In the genomic region with DNA sequence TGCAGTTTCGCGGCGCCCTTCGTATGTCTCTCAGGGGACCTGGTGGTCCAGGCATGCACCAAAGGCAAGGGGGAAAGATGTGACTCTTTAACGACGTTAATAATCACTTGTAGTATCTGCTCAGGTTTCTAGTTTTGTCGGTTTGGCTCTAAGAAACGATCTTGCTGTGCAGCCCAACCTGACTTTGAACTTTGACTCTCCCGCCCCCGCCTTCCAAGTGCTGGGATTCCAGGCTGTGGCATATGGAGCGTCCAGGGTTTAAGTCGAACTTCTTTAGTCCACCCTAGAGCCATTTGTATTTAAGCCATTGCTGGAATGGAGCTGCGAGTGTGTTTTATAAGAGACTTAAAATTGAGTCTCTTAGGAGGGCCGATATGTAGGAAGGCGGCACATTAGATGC, we compare ENCODE assay signal across 8 mouse cellular contexts. TPM values are rescaled to one million over a fixed set of nuclear protein-coding genes. Genes with fewer than 3 reads are reported as not detected.
A peak's percentile ranks its signal among the peaks of the same experiment; 100 is the strongest.
DNase-seq lines count a peak whose midpoint lies in the region; ATAC-seq and TF ChIP-seq lines count a peak whose summit lies in the region.

No protein-coding gene starts in this region.

- H3K4me3 ChIP-seq in lung, adult 2 months (replicated peaks; ENCODE audit: extremely low read depth, low read depth, low read length): peak overlapping the region; percentile 98
- peak overlapping the region; percentile 86 for H3K4me3 ChIP-seq in forebrain, embryonic 10.5 days
- peak overlapping the region; percentile 94 for H3K4me3 ChIP-seq in midbrain, embryonic 16.5 days (ENCODE audit: low read depth, low read length)

- DNase-seq in lung, adult 2 months: no peak
- DNase-seq in lung, postnatal 4 days: no peak
- DNase-seq in forebrain, embryonic 10.5 days (ENCODE audit: extremely low spot score, low spot score): no peak
- peak; percentile 66 for DNase-seq in kidney, postnatal 14 days
- no peak for DNase-seq in retina, postnatal 1 day
- no peak for DNase-seq in cerebellum, adult 11-12 months
- no peak for DNase-seq in ovary, postnatal 10 days (ENCODE audit: low spot score)

- TF ChIP-seq CTCF in lung, adult 2 months (IDR thresholded peaks at IDR 0.05; ENCODE audit: insufficient read depth, low read length): no peak

- 11% methylated on average over 15 of the region's 15 CpGs for WGBS in lung, adult 2 months
- whole genome bisulfite sequencing in forebrain, embryonic 10.5 days: 18% methylated on average over 15 of the region's 15 CpGs
- WGBS in midbrain, embryonic 16.5 days: 14% methylated on average over 15 of the region's 15 CpGs

- no peaks in the 10 kb centered on the region for H3K4me1 ChIP-seq in lung, adult 2 months (ENCODE audit: control insufficient read depth, insufficient read depth, low read length)
- H3K4me1 ChIP-seq in forebrain, embryonic 10.5 days: peaks cover 24% of the 10 kb centered on the region
- H3K4me1 ChIP-seq in midbrain, embryonic 16.5 days (ENCODE audit: control insufficient read depth, insufficient read depth, low read length): peaks cover 17% of the 10 kb centered on the region

- peaks cover 27% of the 10 kb centered on the region for H3K36me3 ChIP-seq in forebrain, embryonic 10.5 days (replicated peaks)
- H3K36me3 ChIP-seq in midbrain, embryonic 16.5 days (ENCODE audit: control insufficient read depth, insufficient read depth, low read length): no peaks in the 10 kb centered on the region

- H3K27ac ChIP-seq in forebrain, embryonic 10.5 days: peak overlapping the region; percentile 97
- peak overlapping the region; percentile 99 for H3K27ac ChIP-seq in midbrain, embryonic 16.5 days (ENCODE audit: low read length)

- no peaks in the 10 kb centered on the region for H3K27me3 ChIP-seq in forebrain, embryonic 10.5 days (ENCODE audit: poor library complexity, severe bottlenecking)
- H3K27me3 ChIP-seq in midbrain, embryonic 16.5 days (ENCODE audit: control insufficient read depth, insufficient read depth, low read depth, low read length): no peaks in the 10 kb centered on the region

- no peak for TF ChIP-seq POLR2A in lung, adult 2 months (IDR thresholded peaks at IDR 0.05; ENCODE audit: borderline replicate concordance, extremely low read depth, low read depth, low read length)

- peak overlapping the region; percentile 88 for H3K9ac ChIP-seq in midbrain, embryonic 16.5 days (ENCODE audit: low read depth, low read length)

- peaks cover 19% of the 10 kb centered on the region for H3K9me3 ChIP-seq in forebrain, embryonic 10.5 days
- 0 out of 2 replicates have a peak, but pooled peaks cover 2% of the 10 kb centered on the region for H3K9me3 ChIP-seq in midbrain, embryonic 16.5 days (replicated peaks; ENCODE audit: control insufficient read depth, low read length, poor library complexity, severe bottlenecking)

- H3K4me2 ChIP-seq in midbrain, embryonic 16.5 days (ENCODE audit: low read length): peak overlapping the region; percentile 70

- no peak; the same call in 1 of the 2 replicates for ATAC-seq in midbrain, embryonic 16.5 days

RNA-seq across cellular contexts. Expression of a gene that starts 0.4 kb away (rescaled TPM):
- polyA plus RNA-seq in lung, adult 2 months (2012; rRNA removed): 15.1 and 15.7 TPM in 2 replicates
- 15.5 and 16.6 TPM in 2 replicates for polyA plus RNA-seq in forebrain, embryonic 10.5 days (2016; fragmentation: Nextera tagmentation; extraction: Ambion mirVana)
- polyA plus RNA-seq in midbrain, embryonic 16.5 days (2015; fragmentation: Nextera tagmentation; extraction: Ambion mirVana): 15.6 and 16.1 TPM in 2 replicates

RNA-seq across cellular contexts. Expression of a gene that starts 1.2 kb away (rescaled TPM):
- polyA plus RNA-seq in lung, adult 2 months (2012; rRNA removed): 54.5 and 69.7 TPM in 2 replicates
- 28.5 TPM in 2 replicates for polyA plus RNA-seq in forebrain, embryonic 10.5 days (2016; fragmentation: Nextera tagmentation; extraction: Ambion mirVana)
- 25.1 and 31.5 TPM in 2 replicates for polyA plus RNA-seq in midbrain, embryonic 16.5 days (2015; fragmentation: Nextera tagmentation; extraction: Ambion mirVana)

RNA-seq across cellular contexts. Expression of a gene that starts 45.8 kb away (rescaled TPM):
- polyA plus RNA-seq in lung, adult 2 months (2012; rRNA removed): 4.8 and 7.8 TPM in 2 replicates
- 0.29 and 0.31 TPM in 2 replicates for polyA plus RNA-seq in forebrain, embryonic 10.5 days (2016; fragmentation: Nextera tagmentation; extraction: Ambion mirVana)
- 8.5 and 10.8 TPM in 2 replicates for polyA plus RNA-seq in midbrain, embryonic 16.5 days (2015; fragmentation: Nextera tagmentation; extraction: Ambion mirVana)

RNA-seq across cellular contexts. Expression of a gene that starts 51.4 kb away (rescaled TPM):
- not detected in 2 replicates for polyA plus RNA-seq in lung, adult 2 months (2012; rRNA removed)
- 1.7 and 2.0 TPM in 2 replicates for polyA plus RNA-seq in forebrain, embryonic 10.5 days (2016; fragmentation: Nextera tagmentation; extraction: Ambion mirVana)
- 2.2 and 2.6 TPM in 2 replicates for polyA plus RNA-seq in midbrain, embryonic 16.5 days (2015; fragmentation: Nextera tagmentation; extraction: Ambion mirVana)

RNA-seq across cellular contexts. Expression of a gene that starts 52.1 kb away (rescaled TPM):
- polyA plus RNA-seq in lung, adult 2 months (2012; rRNA removed): 4.4 and 5.9 TPM in 2 replicates
- 3.5 and 3.7 TPM in 2 replicates for polyA plus RNA-seq in forebrain, embryonic 10.5 days (2016; fragmentation: Nextera tagmentation; extraction: Ambion mirVana)
- 5.2 and 6.0 TPM in 2 replicates for polyA plus RNA-seq in midbrain, embryonic 16.5 days (2015; fragmentation: Nextera tagmentation; extraction: Ambion mirVana)
